Mouse (Mus musculus) megakaryocyte, adult 5-6 weeks (primary cell): ENCODE measurements at regions not wholly inside any gene's neighbourhood (a gene's known extent, or its start where the extent isn't known, plus 50 kb on each side); places are given as distances from the start of the nearest gene placed in this dataset.
"Not testable (repeated sequence)": the region's sequence is repeated elsewhere in the genome, so short reads cannot be mapped to it uniquely, and the experiment has no call there.

ENCODE experiments used
- ATAC-seq: 2 replicates; pipeline ENCODE4 v1.8.0; 2016; ENCODE audit warnings: mild to moderate bottlenecking, inconsistent platforms; ENCODE audit not compliant: poor library complexity, severe bottlenecking

DNA sequence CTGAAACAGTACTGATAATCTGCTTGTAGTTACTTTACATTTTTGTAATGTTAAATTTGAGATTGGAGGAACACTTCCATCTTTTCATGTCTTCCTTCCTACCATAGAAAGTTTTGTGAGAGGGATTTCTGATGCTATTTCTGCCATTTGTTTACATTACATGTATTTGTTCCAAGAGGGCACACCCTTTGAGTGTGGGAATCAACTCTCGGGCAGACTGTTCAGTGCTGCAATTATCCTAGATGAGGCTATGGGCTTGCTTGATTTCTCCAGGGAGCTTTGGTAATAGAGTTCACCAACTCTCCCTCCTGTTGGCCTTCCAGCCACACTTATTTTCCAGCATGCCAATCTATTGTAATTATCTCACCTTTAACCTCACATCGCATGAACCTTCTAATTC, 52.4 kb downstream of the Gm13691 start:
- ATAC-seq: no peak

DNA sequence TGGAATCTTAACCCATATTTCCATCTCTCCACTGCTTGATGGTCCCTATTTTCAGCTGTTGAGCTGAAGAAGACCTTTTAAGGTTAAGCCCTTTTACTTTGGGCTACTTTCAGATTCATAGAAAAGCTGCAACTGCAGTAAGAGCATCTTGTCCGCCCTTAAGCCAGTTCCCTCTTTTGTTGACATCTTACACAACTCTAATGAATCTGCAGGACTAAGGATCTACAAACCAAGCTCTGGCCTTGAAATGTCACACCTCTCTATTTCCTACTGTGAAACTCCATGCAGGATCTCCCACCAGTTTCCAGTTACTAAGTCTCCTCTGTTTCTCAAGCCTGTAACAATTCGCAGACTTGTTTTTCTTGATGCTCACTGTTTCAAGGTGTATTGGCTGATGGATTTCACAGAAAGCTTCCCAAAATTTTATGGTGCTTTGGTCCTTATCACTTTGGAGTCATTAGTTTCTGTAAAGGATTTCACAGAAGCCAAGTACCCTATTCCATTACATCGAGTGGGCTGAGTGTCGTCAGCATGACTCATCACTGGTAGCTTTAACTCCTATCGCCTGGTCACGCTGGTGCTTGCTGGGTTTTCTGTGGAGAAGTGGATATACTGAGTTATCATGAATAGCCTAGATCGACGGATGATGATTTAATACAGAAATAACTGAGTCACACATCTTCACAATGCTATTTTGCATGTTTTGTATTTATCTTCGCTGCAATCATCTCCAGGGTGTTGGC, 58.2 kb downstream of the Gm13691 start:
- peak; percentile 71; the same call in 1 of the 2 replicates for ATAC-seq

DNA sequence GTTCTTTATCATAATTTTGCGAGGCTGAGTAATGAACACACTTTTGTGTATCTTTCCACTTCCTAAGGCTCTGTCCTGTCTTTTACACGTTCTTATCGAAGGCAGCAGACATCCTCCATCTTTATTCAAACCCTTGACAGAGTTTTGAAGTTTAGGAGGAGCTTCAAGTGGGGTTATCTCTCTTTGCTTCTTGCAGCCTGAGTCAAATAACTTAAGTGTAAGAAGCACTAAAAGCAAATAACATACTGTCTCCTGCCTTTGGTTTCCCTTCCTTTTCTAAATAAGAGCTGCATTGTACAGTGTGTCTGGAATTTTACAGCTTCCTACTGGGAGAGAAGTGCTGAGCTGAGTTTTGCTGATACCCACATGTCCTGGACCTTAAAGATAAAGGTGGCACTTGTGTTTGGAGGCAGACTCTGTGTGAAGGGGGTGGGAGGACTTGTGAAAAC, 61.6 kb downstream of the Gm13691 start:
- peak; percentile 39 for ATAC-seq

GRCm38 (mm10) chr2:84059246-84059645, 68.9 kb downstream of the Gm13691 start:
- peak; percentile 97 for ATAC-seq

GRCm38 (mm10) chr2:84061221-84061620, 70.9 kb downstream of the Gm13691 start:
- ATAC-seq: peak; percentile 54

- ATAC-seq: peak; percentile 70
Observed at GRCm38 (mm10) chr2:84064371-84064770, 74.0 kb downstream of the Gm13691 start.

GRCm38 (mm10) chr2:84065061-84065460, 74.7 kb downstream of the Gm13691 start:
- no peak for ATAC-seq

DNA sequence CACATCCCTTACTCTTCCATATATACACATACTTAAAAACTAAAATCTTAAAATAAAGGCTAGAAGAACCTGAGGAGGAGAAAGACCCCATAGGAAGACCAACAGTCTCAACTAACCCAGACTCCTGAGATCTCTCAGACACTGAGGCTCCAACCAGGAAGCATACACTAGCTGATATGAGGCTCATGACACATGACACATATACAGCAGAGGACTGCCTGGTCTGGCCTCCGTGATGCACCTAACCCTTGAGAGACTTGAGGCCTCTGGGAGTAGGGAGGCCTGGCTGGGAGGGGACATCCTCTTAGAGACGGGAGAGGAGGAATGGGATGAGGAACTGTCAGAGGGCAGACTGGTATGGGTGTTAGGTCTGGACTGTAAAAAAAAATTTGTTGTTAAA, 75.4 kb downstream of the Gm13691 start:
- no peak for ATAC-seq

DNA sequence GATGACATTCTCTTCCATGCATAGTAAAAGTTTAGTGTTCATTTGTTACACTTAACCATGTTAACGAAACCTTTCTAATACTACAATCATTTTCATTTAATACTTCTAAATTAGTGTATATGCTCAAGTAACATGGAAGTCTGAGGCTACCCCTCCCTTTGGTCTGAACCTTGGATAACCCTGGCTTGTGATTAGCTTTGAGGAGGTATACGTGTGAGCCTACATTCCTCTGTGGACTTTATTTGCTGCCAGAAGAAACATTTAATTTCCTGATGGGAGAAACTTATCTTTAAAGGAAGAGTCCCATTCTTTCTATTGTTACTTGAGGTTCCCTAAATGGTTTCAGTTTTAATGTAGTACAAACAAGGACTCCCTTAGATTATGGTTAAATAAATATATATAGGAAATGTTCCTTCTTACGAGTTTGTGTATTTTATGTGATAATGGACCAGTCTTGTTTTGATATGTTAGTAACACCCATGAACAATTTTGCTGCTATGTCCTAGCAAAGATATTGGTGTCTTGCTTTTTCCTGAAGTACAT, 75.9 kb downstream of the Gm13691 start:
- ATAC-seq: no peak

- peak; percentile 68 for ATAC-seq
Observed at GRCm38 (mm10) chr2:84066785-84067526, 76.6 kb downstream of the Gm13691 start.

DNA sequence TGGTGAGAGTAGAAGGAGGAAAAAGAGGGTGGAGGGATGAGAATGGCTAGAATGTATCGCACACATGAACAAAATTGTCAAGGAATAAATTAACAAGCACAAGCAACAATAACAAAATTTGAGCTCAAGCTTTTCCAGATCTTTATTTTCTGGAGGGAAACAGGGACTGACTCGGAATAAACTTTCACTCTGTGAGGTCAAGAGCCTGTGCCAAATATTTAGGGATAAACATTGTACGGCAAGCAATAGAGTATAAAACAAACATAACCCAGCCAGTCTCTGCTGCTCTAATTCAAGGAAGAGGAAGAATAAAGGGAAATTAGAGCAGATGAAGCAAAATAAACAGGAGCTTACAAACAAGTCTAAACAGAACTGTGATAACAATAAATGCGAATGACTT, 78.3 kb downstream of the Gm13691 start:
- no peak for ATAC-seq

DNA sequence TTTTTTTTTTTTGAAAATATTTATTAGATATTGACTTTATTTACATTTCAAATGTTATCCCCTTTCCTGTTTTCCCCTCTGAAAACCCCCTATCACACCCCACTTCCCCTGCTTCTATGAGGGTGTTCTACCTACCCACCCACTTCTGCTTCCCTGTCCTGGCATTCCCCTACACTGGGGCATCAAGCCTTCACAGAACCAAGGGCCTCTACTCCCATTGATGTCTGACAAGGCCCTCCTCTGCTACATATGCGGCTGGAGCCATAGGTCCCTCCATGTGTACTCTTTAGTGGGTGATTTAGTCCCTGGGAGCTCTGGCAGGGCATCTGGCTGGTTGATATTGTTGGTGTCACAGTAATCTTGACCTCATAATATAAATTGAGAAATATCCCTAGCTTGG, 79.1 kb downstream of the Gm13691 start:
- ATAC-seq: not testable (repeated sequence)

- ATAC-seq: no peak
Observed at GRCm38 (mm10) chr2:84072881-84073583, 82.7 kb downstream of the Gm13691 start.

DNA sequence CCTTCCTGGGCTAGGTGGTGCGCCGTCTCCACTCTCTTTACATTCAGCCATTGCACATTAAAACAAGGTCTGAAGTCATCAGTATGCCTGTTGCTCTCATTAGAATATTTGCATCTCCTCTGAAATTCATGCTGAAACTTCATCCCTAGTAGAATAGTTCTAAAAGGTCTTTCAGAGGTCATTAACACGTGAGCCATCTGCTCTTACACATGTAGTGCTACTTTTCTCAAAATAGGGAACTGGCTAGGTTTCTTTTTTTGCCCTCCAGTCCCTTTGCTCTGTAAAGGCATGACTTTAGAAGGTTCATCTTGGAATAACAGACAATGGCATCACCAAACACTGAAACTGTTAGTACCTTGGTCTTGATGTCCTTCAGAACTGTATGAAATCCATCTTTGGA, 85.6 kb downstream of the Gm13691 start:
- ATAC-seq: 0 out of 2 replicates have a peak, but pooled peaks have one; percentile 43

DNA sequence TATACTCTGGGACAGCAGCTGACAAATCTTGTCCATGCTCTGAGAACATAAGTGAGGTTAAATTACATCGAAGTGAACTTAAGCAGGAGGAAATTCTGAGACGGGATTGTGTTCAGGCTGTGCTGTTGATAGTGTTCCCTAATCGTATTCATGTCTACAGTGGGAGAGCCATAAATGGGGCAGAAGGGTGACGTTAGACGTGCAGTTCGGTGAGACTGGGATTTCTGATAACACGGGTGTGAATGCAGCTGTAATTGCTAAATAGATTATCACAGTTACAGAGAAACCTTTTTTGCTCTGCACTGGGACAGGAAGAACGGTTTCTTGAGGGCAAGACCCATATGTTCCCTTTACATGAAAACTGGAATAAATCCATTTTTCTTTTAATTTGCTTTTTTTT, 88.9 kb downstream of the Gm13691 start:
- 0 out of 2 replicates have a peak, but pooled peaks have one; percentile 18 for ATAC-seq

DNA sequence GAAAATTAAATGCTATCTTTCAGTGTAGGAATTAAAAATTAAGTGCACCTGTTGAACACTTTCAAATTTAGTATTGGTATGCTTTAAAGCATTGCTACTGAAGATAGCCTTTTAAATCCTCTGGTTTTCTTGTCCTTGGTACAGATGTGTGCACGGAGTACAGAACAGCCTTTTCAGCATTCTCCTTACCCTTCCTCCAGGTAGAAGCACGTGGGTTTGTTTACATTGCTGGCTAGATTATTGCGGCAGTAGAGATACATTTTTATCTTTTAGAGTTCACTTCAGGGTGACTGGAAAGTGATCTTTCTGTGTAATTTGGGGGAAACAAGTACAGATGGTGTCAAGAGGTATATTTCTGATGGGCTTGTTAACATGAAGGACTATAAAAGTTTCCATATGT, 89.9 kb downstream of the Gm13691 start:
- no peak for ATAC-seq

GRCm38 (mm10) chr2:84094751-84095150, 104.4 kb downstream of the Gm13691 start:
- peak; percentile 80 for ATAC-seq

- ATAC-seq: no peak
Observed at GRCm38 (mm10) chr2:84098746-84099145, 108.4 kb downstream of the Gm13691 start.

- peak; percentile 64 for ATAC-seq
Observed at GRCm38 (mm10) chr2:84113562-84113961, 123.2 kb downstream of the Gm13691 start.

DNA sequence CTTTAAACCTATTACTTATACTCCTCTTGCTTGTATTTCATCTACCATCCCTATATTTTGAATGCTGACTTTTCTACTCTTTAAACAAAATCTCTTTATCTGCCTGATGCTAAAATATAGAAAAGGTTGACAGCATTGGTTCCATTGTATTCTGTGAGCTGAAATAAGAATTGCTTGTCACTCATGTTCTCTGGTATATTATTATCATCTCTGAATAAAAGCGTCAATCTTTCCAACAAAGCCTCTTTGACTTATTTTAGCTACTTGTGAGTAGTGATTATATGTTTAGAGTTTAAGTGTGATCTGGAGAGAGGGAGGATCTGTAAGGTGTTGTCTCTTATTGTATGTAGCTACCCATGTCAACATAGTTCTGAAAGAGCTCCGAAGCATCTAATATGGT, 129.5 kb downstream of the Gm13691 start:
- no peak for ATAC-seq

DNA sequence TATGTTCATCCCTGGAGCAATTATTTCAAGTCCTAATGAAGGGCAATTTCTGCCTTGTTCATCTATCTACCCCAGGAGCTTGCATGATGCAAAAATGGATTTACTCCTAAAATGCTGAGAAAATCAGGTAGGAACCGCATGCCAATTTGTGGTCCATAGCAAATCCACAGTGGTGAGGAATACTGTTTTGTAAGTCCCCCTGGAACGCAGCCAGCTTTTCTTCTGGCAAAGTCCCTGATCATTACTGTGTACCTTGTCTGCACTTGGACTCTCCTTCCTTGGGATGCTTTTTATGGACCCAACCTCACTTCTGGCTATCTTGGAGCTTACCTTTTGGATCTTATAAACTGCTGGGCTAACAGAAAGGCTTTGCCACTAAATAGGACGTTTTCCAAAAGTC, 137.2 kb downstream of the Gm13691 start:
- no peak for ATAC-seq
